Mouse (Mus musculus): ENCODE data around the gene Bcl7c.
A peak's percentile ranks its signal among the peaks of the same experiment; 100 is the strongest.
"Not testable (repeated sequence)": the region's sequence is repeated elsewhere in the genome, so short reads cannot be mapped to it uniquely, and the experiment has no call there.

Bcl7c gene

GRCm38 (mm10) chr7:127648516-127649201 is 60.1 kb downstream of the Bcl7c start:
- DNase-seq (ENCODE audit: low spot score): no peak

DNA sequence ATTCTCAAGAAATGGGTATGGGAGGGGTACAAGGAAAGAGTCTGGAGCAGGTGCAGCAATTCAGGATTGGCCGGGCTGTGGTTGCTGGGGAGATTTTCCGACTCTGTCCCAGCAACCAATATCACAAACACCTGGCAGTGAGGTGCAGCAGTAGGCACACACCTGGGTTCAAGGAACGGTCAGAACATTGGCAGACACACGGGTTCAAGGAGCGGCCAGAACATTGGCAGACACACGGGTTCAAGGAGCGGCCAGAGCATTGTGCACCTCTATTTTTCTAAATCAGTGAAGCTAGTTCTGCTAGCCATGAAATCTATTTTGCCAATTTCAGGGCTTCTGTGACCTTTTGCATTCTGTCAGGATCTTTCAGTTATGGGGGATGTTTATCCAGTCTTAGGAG is 61.2 kb downstream of the Bcl7c start:
- not testable (repeated sequence) for DNase-seq (ENCODE audit: low spot score)

DNA sequence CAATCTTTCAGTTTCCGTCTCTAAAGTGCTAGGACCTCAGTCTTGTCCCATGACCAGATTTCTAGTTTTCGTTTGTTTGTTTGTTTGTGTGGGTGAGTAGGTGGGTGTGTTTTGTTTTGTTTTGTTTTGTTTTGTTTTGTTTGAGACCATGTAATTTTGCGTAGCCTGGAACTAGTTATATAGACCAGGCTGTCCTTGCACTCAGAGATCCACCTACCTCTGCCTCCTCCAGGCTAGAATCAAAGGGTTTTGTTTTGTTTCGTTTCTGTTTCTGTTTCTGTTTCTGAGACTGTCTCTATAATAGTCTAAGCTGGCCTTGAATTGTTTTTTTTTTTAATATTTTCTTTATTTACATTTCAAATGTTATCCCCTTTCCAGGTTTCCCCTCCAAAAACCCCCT is 62.4 kb downstream of the Bcl7c start:
- DNase-seq (ENCODE audit: low spot score): no peak

DNA sequence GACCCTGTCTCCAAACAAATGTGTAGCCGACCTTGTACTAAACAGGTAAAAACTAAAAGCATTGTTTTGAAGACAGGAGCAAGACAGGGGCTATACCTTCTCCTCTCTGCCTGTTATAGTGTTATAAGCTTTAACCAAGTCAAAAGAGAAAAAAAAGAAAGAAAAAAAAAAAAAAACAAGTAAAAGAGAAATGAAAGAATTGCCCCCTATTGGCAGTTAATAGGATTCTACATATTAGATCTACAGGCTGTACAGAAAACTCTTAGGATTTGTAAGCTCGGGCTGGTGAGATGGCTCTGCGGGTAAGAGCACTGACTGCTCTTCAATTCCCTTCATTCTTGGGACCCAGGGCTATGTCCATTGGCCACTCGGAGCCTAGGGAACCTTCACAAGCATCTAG is 66.5 kb downstream of the Bcl7c start:
- no peak for DNase-seq (ENCODE audit: low spot score)

GRCm38 (mm10) chr7:127641260-127641659 is 67.5 kb downstream of the Bcl7c start:
- DNase-seq (ENCODE audit: low spot score): no peak

GRCm38 (mm10) chr7:127636963-127637362 is 71.8 kb downstream of the Bcl7c start:
- DNase-seq (ENCODE audit: low spot score): peak; percentile 73

DNA sequence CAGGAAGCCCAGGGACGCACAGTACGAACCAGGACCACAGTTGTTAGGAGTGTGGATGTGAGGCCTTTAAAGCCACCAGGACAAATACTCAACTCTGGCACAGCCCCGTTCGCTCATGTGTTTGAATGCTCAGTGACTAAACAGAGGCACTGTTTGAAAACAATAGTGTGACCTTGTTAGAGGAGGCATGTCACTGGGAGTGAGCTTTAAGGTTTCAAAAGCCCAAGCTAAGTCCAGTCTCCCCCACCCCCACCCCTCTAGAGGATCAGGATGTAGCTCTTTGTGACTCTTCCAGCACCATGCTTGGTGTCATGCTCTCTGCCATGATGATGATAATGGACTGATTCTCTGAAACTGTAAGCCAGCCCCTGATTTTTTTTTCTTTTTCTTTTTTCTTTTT is 77.3 kb downstream of the Bcl7c start:
- no peak for DNase-seq (ENCODE audit: low spot score)

DNA sequence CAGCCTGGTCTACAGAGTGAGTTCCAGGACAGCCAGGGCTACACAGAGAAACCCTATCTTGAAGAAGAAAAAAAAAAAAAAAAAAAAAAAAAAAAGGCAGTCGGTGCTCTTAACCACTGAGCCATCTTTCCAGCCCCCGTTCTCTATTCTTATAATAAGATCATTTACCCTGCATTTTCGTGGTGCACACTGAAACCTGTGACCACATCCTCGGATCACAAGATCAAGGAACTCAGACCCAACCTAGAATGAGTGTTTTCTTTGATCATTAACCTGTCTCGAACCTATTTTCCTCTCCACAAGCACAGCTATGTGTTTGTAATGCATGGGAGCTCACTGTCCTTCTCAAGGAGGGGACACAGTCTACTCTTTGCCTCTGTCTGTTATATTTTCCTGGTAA is 80.1 kb downstream of the Bcl7c start:
- DNase-seq (ENCODE audit: low spot score): no peak

GRCm38 (mm10) chr7:127626471-127626870 is 82.3 kb downstream of the Bcl7c start:
- DNase-seq (ENCODE audit: low spot score): no peak

DNA sequence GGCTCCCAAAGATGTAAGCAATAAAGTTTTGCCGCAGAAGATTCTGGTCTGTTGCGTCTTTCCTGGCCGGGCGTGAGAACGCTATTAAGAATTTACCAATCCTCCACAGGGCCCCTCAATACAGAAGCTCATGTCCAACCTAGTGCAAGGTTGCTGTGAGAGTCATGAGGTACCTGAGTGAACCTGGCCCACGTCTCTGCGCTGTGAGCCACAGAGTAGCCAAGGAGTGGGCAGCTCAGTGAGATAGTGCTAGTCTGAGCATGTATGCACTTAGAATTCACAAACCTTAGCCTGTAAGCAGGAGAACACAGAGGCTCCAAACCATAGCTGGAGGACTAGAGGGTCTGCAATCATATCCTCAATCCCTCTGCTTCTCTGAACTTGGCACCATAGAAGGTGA is 82.7 kb downstream of the Bcl7c start:
- no peak for DNase-seq (ENCODE audit: low spot score)

DNA sequence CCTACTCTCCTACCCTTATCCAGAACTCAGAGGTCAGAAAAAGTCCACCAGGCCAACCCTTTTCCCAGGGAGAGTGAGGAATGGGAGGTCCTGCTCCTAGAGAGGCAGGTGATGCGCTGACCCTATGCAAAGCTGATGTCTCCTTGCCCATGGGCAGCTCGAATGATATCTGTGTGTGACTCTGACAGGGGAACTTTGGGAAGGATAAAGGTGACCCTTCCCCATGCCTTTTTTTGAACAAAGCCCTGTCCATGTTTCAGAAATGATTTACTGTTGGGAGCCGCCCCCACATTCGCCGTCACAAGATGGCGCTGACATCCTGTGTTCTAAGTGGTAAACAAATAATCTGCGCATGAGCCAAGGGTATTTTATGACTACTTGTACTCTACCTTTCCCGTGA is 90.3 kb downstream of the Bcl7c start:
- not testable (repeated sequence) for DNase-seq (ENCODE audit: low spot score)

DNA sequence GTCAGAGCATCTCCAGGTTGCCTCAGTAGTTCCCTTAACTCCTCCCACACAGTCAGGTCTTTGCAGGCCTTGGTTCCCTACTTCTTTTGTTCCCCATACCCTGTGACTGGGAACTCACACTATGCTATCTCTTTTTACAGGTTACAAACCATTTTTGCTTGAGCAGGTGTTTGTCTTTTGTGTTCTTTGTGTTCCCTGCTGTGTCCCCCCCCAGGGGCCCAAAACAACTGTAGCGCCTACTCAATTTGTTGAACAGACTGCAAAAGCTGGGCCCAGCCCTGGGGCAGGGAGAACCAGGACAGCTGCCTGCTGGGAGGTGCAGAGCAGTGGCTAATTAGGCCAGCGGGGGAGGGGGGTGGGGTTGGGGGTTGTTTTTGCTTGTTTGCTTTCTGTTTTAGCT is 90.8 kb downstream of the Bcl7c start:
- no peak for DNase-seq (ENCODE audit: low spot score)

GRCm38 (mm10) chr7:127616881-127617280 is 91.9 kb downstream of the Bcl7c start:
- no peak for DNase-seq (ENCODE audit: low spot score)

DNA sequence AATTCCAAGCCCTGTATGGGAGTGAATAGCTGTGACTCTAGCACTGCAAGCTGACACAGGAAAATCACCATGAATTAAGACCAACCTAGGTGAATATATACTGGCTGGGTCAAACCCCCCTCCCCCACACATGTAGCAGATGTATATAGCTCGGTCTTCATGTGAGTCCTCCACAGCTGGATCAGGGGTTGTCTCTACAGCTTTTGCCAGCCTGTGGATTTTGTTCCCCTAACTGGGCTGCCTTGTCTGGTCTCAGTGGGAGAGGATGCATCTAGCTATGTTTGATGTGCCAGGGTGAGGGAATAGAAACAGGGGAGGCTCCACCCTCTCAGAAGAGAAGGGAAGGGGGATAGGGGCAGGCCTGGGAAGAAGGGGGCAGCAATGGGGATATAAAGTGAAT is 92.4 kb downstream of the Bcl7c start:
- no peak for DNase-seq (ENCODE audit: low spot score)

DNA sequence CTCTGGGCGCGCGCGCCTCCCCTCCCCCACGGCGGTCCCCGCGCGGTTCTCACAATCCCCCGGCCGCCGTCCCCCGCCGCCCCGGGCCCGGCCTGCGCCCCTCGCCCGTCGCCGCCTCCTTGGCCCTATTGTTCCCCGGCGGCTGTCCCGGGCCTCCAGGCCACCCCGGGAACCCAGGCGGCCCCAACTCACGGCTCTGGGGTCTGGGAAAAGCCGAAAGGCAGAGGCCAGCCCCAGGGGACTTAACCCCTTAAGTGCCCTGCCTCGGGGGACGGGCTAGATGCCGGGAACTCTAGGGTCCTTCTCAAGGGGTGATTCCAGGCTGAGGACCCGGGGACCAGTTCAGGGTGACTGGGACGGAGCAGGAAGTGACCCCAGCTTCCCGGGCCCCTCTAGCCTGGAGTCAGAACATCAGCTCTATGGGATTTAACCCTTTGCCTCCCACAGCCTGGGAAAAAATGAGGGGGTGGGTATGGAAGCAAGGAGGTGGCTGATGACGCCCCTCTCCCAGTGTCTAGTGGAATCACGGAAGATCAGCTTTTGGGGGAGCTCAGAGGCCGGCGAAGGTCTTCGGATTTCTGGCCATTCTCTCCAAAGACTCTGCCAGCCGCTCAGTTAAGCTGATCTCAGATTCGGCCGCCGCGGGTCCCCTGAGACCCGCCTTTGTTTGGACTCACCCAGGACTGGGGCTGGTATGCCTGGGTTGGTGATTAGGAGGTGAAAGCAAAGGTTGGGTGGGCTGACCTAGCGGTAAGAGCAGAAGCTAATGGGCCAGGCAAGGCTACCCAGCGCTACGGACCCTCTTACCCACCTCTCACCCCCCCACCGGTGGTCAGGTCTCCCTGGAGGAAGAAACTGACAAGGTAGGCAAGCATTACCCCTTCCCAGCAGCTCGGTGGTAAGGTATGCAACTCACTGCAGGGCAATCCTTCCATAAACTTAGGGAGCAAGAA is 93.6 kb downstream of the Bcl7c start, which contains the start of gene Zfp629:
TSS of gene Zfp629 (minus strand) at position 907 of the 953 bp plus-strand sequence.
- DNase-seq (ENCODE audit: low spot score): peak; percentile 76

DNA sequence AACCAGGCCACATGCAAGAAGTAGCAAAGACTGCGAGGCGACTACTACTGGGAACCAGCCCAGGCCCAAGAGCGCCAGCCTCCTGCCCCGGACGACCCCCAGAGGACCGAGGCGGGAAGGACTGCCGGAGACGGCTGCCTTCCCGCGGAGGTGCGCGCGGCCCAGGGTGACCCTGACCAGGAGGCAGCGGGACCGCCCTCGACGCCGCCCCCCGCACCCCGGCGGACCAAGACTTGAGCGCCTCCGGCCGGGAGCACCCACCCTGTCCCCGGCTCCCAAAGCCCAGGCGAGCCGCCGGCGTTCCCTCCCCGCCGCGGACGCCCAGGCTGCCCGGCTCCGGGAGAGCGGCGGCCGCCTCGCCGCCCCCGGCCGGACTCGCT is 94.2 kb downstream of the Bcl7c start:
- peak; percentile 44 for DNase-seq (ENCODE audit: low spot score)

- no peak for DNase-seq (ENCODE audit: low spot score)
Measured at GRCm38 (mm10) chr7:127614091-127614490, 94.6 kb downstream of the Bcl7c start.

DNA sequence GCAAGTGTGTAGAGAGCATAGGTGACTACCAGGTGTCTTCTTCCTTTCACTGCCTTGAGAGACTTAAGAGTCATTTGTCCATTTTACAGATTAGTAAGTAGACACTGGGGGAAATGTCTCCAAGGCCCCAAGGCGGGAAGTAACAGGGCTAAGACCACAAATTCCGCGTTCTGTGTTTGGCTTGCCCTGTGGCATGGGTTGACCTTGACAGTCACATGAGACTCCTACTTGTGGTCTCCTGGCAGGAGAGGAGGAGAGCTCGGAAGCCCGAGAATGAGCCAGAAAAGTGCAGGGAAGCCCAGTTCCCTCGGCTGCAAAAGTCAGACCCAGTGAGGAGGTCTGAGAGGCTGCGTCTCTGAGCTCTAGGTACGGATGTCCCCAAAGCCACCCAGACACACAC is 95.2 kb downstream of the Bcl7c start:
- DNase-seq (ENCODE audit: low spot score): no peak

- no peak for DNase-seq (ENCODE audit: low spot score)
Measured at GRCm38 (mm10) chr7:127611561-127611960, 97.2 kb downstream of the Bcl7c start.

Measured in ovary, postnatal 14 days (tissue).